Mouse (Mus musculus) liver, embryonic 15.5 days (tissue): ENCODE data around the gene Olfr1360. TPM values are rescaled to one million over a fixed set of nuclear protein-coding genes. Genes with fewer than 3 reads are reported as not detected.
"Not testable (repeated sequence)": the region's sequence is repeated elsewhere in the genome, so short reads cannot be mapped to it uniquely, and the experiment has no call there.

Source experiments
- ATAC-seq: fragments of 200-750 bp; cut with Nextera tagmentation; 2 replicates; pipeline ENCODE4 v1.8.0; 2017; ENCODE audit warnings: moderate number of reproducible peaks, mild to moderate bottlenecking, moderate library complexity; ENCODE audit not compliant: insufficient read depth
- H3K27ac ChIP-seq: fragments of 300-500 bp; sonication (generic); replicated peaks from 2 replicates; pipeline ENCODE4 v1.5.1; 2015; ENCODE audit warnings: mild to moderate bottlenecking, inconsistent platforms
- H3K27me3 ChIP-seq: fragments of 300-500 bp; sonication (generic); 2 replicates; pipeline ENCODE4 v1.6.1; 2015; ENCODE audit warnings: mild to moderate bottlenecking, inconsistent platforms
- H3K36me3 ChIP-seq: fragments of 300-500 bp; sonication (generic); replicated peaks from 2 replicates; pipeline ENCODE4 v1.6.1; 2015; ENCODE audit warnings: moderate library complexity, mild to moderate bottlenecking, inconsistent platforms
- H3K4me1 ChIP-seq: fragments of 300-500 bp; sonication (generic); replicated peaks from 2 replicates; pipeline ENCODE4 v1.6.1; 2015; ENCODE audit warnings: inconsistent platforms
- H3K4me2 ChIP-seq: fragments of 300-500 bp; sonication (generic); 2 replicates; pipeline ENCODE4 v1.6.1; 2015; ENCODE audit warnings: moderate library complexity, mild to moderate bottlenecking, inconsistent platforms
- H3K4me3 ChIP-seq: fragments of 300-500 bp; sonication (generic); replicated peaks from 2 replicates; pipeline ENCODE4 v1.5.1; 2015; ENCODE audit warnings: mild to moderate bottlenecking, inconsistent platforms
- H3K9ac ChIP-seq: fragments of 300-500 bp; sonication (generic); 2 replicates; pipeline ENCODE4 v1.6.1; 2015; ENCODE audit warnings: moderate library complexity, mild to moderate bottlenecking, inconsistent platforms
- H3K9me3 ChIP-seq: fragments of 300-500 bp; sonication (generic); replicated peaks from 2 replicates; pipeline ENCODE4 v1.6.1; 2016; ENCODE audit warnings: inconsistent platforms
- WGBS: fragments of 180-500 bp; shearing (Covaris S2); methylation state at CpG from one replicate; pipeline ENCODE4 v1.1.7; 2015; ENCODE audit warnings: mixed read lengths; ENCODE audit not compliant: insufficient replicate concordance; 5-methylcytosine and 5-hydroxymethylcytosine counted together
- polyA plus RNA-seq: library from polyadenylated mRNA; unstranded; fragments of >200 nt; fragmentation: Nextera tagmentation; extraction: Ambion mirVana; gene quantifications from 2 replicates; pipeline ENCODE4 v1.2.1, GENCODE M21; 2015

Gene Olfr1360
- not detected in 2 replicates for polyA plus RNA-seq

GRCm38 (mm10) chr13:21677305-21677704 lies at the start of gene Olfr1360:
TSS of gene Olfr1360 (minus strand) at chr13:21677405.
- Histone ChIP-seq H3K36me3 (no peaks in the 10 kb centered on the region), H3K4me2 (no peak within 1 kb of the TSS), H3K27me3 (no peaks in the 10 kb centered on the region; the same call in 1 of the 2 replicates), H3K4me3 (no peak within 1 kb of the TSS), H3K4me1 (no peaks in the 10 kb centered on the region), H3K9me3 (no peaks in the 10 kb centered on the region), H3K27ac (no peak within 1 kb of the TSS), H3K9ac (no peak within 1 kb of the TSS)
- no peak for ATAC-seq
- 54% methylated on average over 2 of the region's 2 CpGs for WGBS

- ATAC-seq, result no peak
- Histone ChIP-seq H3K4me3 (peak overlapping the region; percentile 60), H3K4me1 (peaks cover 44% of the 10 kb centered on the region), H3K27me3 (no peaks in the 10 kb centered on the region), H3K4me2 (peak overlapping the region; percentile 83), H3K9me3 (no peaks in the 10 kb centered on the region), H3K27ac (peak overlapping the region; percentile 95), H3K9ac (peak overlapping the region; percentile 70), H3K36me3 (no peaks in the 10 kb centered on the region)
- 45% methylated on average over 5 of the region's 5 CpGs for WGBS
Observed at GRCm38 (mm10) chr13:21722993-21723836, 46.0 kb upstream of the Olfr1360 start.

- Histone ChIP-seq H3K4me2 (peak overlapping the region; percentile 83), H3K4me3 (peak overlapping the region; percentile 60), H3K27me3 (no peaks in the 10 kb centered on the region), H3K4me1 (peaks cover 42% of the 10 kb centered on the region), H3K36me3 (no peaks in the 10 kb centered on the region), H3K9me3 (no peaks in the 10 kb centered on the region), H3K9ac (peak overlapping the region; percentile 70), H3K27ac (peak overlapping the region; percentile 95)
- 4% methylated on average over 11 of the region's 11 CpGs for WGBS
- peak; percentile 28; the same call in 1 of the 2 replicates for ATAC-seq
Observed at GRCm38 (mm10) chr13:21722373-21722925, 45.2 kb upstream of the Olfr1360 start.

- not testable (repeated sequence) for H3K9me3 ChIP-seq, H3K27me3 ChIP-seq, H3K36me3 ChIP-seq
- peak within 1 kb of the TSS; percentile 80 for H3K9ac ChIP-seq
- peak within 1 kb of the TSS; percentile 95 for H3K27ac ChIP-seq
- peaks cover 46% of the 10 kb centered on the region for H3K4me1 ChIP-seq
- peak within 1 kb of the TSS; percentile 60 for H3K4me3 ChIP-seq
- under 1% methylated on average over 37 of the region's 37 CpGs for WGBS
- peak; percentile 90 for ATAC-seq
- H3K4me2 ChIP-seq, result peak within 1 kb of the TSS; percentile 83
Observed at GRCm38 (mm10) chr13:21721757-21722372, 44.7 kb upstream of the Olfr1360 start, which contains the start of gene Hist1h2bm. TSS of gene Hist1h2bm (plus strand) at chr13:21722044.

DNA sequence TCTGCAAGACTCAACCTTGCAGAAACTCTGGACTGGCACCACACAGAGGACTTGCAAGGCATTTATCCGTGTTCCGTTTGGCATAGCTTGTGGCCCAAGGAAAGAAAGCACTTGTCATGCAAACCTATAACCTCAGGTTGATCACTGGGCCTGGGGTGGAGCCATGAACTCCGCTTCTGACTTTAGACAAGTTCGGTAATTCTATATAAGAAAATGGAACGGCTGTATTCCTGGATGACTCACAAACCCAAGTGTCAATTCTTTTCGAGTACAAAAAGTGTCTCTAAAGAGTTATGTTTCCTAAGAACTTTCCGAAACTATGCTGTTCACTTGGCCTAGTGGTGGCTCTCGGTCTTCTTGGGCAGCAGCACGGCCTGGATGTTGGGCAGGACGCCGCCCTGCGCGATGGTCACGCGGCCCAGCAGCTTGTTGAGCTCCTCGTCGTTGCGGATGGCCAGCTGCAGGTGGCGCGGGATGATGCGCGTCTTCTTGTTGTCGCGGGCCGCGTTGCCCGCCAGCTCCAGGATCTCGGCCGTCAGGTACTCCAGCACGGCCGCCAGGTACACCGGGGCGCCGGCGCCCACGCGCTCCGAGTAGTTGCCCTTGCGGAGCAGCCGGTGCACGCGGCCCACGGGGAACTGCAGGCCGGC lies 44.0 kb upstream of the Olfr1360 start:
- peak overlapping the region; percentile 60 for H3K4me3 ChIP-seq
- H3K36me3 ChIP-seq, H3K9me3 ChIP-seq, H3K27me3 ChIP-seq: not testable (repeated sequence)
- H3K4me1 ChIP-seq, result peaks cover 47% of the 10 kb centered on the region
- peak overlapping the region; percentile 83 for H3K4me2 ChIP-seq
- peak overlapping the region; percentile 95 for H3K27ac ChIP-seq
- ATAC-seq, result peak; percentile 30
- 2% methylated on average over 22 of the region's 44 CpGs for WGBS
- peak overlapping the region; percentile 80 for H3K9ac ChIP-seq

DNA sequence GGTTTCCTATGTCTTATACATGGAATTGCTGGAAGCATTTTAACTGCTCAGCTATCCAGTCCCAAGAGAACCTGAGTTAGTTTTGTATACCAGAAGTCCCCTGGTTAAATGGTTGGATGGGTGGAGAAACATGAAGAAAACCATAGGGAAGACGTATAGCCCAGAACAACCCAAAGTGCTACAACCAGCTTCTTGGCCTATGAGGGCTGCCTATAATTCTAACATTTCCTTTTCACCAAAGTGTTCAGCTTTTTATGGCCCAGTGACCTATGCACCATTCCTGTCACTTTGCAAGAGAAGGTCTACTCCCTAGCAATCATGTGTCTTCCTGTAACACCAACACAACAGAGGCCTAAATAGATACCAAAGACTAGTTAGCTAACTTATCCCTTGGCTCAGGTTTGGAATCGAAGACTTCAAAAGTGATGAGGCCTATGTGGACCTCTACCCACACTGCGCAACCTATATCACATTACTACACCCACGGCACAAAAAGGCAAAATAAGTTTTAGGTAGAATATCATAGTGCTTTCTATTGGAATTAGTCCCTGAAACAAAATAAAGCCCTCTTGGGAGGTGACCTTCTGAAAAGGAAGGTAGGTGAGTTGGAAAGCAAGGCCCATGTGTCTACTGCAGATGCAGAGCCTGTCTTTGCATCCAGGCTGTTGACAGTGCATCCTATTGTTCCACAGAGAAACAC lies 41.3 kb upstream of the Olfr1360 start:
- peak overlapping the region; percentile 93 for H3K27ac ChIP-seq
- no peaks in the 10 kb centered on the region for H3K36me3 ChIP-seq
- WGBS, result 44% methylated on average over 4 of the region's 4 CpGs
- peaks cover 61% of the 10 kb centered on the region for H3K4me1 ChIP-seq
- ATAC-seq, result no peak
- peak overlapping the region; percentile 66 for H3K9ac ChIP-seq
- H3K4me2 ChIP-seq, result peak overlapping the region; percentile 69
- no peaks in the 10 kb centered on the region for H3K9me3 ChIP-seq
- H3K4me3 ChIP-seq, result peak overlapping the region; percentile 57
- no peaks in the 10 kb centered on the region for H3K27me3 ChIP-seq

- ATAC-seq, result peak; percentile 11
- Histone ChIP-seq H3K9ac (peak within 1 kb of the TSS; percentile 75), H3K4me1 (peaks cover 56% of the 10 kb centered on the region), H3K4me2 (peak within 1 kb of the TSS; percentile 90), H3K27ac (peak within 1 kb of the TSS; percentile 95), H3K4me3 (peak within 1 kb of the TSS; percentile 62)
- 1% methylated on average over 31 of the region's 56 CpGs for WGBS
- not testable (repeated sequence) for H3K9me3 ChIP-seq, H3K27me3 ChIP-seq, H3K36me3 ChIP-seq
Observed at GRCm38 (mm10) chr13:21717397-21718357, 40.5 kb upstream of the Olfr1360 start, which contains the start of gene Hist1h3h. TSS of gene Hist1h3h (plus strand) at chr13:21717659.

DNA sequence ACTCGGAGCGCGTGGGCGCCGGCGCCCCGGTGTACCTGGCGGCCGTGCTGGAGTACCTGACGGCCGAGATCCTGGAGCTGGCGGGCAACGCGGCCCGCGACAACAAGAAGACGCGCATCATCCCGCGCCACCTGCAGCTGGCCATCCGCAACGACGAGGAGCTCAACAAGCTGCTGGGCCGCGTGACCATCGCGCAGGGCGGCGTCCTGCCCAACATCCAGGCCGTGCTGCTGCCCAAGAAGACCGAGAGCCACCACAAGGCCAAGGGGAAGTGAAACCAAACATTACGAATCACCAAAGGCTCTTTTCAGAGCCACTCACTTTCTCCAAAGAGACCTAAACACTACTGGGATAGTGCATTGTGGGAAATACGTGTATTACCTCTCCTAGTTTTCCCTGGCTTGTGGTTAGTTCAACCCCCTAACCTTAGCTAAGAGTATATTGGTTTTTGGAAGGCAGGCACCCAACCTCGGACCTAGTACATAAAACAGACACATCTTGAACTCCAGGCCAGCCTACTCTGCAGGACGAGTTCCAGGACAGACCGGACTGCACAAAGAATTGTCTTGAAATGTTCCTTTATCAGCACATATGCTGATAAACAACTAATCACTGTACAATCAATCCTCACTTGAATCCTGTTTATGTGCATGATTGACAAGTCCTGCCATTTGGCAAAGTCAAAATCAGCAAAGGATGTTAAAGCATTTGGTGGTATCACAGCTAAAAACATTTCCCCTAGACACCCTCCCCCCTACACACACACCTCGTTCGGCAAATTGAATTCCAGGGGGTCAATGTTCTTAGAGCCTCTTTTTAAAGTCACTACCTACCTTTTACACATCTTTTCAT lies 39.6 kb upstream of the Olfr1360 start:
- not testable (repeated sequence) for H3K27me3 ChIP-seq, H3K36me3 ChIP-seq, H3K9me3 ChIP-seq
- Histone ChIP-seq H3K4me1 (peaks cover 56% of the 10 kb centered on the region), H3K4me3 (peak overlapping the region; percentile 62), H3K27ac (peak overlapping the region; percentile 95), H3K9ac (peak overlapping the region; percentile 75), H3K4me2 (peak overlapping the region; percentile 90)
- WGBS, result under 1% methylated on average over 12 of the region's 38 CpGs
- ATAC-seq, result peak; percentile 7

GRCm38 (mm10) chr13:21715864-21716539 lies 38.8 kb upstream of the Olfr1360 start, which contains the start of the genes Hist1h2bl and Hist1h2ai:
TSS of gene Hist1h2bl (minus strand) at chr13:21716143.
TSS of gene Hist1h2ai (plus strand) at chr13:21716422.
- H3K27ac ChIP-seq, result peak within 1 kb of the TSS; percentile 95
- ATAC-seq, result peak; percentile 81
- not testable (repeated sequence) for H3K27me3 ChIP-seq, H3K36me3 ChIP-seq, H3K9me3 ChIP-seq
- H3K4me3 ChIP-seq, result peak within 1 kb of the TSS; percentile 62
- H3K4me1 ChIP-seq, result peaks cover 62% of the 10 kb centered on the region
- WGBS, result 0% methylated on average over 35 of the region's 50 CpGs
- peak within 1 kb of the TSS; percentile 90 for H3K4me2 ChIP-seq
- H3K9ac ChIP-seq, result peak within 1 kb of the TSS; percentile 81
